Mouse (Mus musculus) right cerebral cortex, postnatal 14 days (tissue): ENCODE data around the gene C2cd2l.
"Not testable (repeated sequence)": the region's sequence is repeated elsewhere in the genome, so short reads cannot be mapped to it uniquely, and the experiment has no call there.

Source experiments
- DNase-seq: peaks from one replicate; pipeline ENCODE4 v3.0.0; 2022

C2cd2l gene

DNA sequence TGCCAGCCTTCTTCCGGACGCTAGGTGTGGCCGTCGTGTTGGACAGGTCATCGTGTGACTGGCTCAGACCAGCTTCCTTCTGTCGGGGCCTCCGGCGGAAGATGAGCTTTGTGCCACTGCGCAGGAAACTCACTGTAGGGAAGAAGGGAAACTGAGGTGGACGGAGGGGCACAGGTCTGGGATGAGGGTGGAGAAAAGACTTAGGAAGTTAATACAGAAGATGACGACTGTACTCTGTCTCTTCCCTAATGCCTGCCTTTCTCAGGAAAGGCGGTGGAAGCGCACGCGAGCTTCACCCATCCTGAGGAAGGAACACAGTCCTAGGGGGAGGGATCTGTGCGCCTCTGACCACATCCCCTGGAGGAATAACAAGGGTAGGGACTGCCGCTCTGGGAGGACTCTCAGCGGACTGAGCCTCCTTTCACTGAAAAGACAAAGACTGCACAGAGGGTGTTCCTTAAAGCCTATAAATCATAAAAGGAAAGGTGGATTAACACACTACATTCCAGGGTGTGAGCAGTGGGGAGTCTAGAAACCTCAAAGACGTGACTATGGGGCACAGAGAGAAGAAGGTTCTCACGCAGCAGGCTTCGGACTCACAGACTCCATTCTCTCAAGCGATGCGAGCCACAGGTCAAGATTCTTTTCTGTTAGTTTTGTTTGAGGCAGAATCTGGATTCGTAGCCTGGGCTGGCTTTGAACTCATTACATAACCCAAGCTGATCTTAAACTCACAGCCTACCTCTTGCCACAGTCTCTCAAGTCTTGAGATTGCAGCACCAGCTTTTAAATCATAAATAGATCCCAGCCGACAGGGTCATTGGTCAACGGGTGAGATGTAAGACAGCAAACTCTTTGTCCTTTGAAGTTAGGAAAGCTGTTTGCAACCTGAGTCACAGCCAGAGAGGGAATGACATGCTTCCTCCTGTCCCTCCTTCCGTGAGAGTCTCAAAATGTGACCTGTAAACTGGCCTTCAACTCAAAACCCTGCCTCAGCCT lies 8.7 kb downstream of the C2cd2l start:
- no peak for DNase-seq

DNA sequence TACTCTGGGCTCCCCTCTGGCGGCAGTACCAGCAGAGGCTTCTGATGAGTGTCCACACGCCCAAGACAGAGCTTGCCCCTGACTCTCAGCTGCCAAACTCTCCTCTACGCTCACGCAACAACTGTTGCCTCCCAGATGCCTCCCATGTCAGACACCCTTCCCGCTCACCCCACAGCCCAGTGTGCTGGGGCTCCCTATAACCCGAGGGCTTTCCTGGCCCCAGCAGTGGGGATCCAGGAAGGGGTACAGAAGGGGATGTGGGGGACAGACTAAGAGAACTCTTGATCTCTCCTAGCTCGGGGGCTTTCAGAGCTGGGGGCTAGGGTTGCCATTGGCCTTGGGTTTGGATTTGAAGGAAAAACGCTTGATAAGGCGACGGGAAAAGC lies 9.3 kb downstream of the C2cd2l start:
- no peak for DNase-seq

DNA sequence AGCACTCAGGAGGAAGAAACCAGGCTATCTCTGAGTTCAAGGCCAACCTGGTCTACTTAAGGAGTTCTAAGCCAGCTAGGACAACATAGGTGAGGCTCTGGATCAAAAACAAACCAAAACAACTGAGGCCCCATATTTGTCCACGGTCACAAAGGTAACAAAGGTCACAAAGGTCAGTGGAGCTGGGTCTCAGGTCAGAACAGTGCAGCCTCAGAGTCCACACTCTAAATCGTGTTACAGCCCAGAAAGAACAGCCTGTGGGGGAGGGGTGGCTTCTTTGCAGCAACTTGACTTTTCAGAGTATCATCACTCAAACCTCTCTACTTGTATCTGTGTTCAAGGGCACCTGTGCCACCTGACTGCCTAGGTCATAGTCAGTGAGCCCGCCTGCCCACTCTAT lies 10.3 kb downstream of the C2cd2l start:
- no peak for DNase-seq

DNA sequence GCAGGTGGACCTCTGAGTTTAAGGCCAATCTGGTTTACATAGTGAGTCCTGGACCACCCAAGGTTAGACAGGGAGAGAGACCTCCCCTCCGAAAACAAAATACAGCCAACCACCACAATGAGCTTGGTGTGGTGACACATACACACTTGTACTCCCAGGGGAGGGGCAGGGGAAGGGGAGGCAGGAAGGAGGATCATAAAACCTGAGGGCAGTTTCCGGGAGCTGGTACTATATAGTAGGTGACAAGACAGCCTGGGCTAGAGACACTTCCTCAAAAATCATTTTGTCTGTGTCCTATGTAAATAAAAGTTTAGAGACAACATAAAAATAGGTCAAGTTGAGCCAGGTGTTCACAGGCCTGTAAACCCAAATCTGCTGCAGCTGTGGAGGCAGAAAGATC lies 12.8 kb downstream of the C2cd2l start:
- no peak for DNase-seq

DNA sequence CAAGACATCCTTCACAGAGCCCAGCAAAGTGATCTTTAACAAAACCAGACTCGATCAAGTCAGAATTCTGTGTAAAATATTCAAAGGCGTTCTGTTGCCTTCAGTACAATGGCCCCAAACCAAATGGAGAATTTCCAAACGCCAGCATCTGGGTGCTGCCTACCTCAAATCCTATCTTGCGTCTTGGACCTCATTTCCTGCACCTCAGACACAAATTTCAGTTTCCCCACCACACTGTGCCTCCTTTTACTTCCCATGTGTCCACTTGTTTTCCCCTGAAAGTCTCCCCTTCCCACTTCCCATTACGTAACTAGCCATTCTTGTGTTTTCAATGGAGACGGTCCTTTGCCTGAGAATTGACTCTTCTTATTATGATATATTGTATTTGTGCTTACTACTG lies 13.6 kb downstream of the C2cd2l start:
- DNase-seq, result no peak

DNA sequence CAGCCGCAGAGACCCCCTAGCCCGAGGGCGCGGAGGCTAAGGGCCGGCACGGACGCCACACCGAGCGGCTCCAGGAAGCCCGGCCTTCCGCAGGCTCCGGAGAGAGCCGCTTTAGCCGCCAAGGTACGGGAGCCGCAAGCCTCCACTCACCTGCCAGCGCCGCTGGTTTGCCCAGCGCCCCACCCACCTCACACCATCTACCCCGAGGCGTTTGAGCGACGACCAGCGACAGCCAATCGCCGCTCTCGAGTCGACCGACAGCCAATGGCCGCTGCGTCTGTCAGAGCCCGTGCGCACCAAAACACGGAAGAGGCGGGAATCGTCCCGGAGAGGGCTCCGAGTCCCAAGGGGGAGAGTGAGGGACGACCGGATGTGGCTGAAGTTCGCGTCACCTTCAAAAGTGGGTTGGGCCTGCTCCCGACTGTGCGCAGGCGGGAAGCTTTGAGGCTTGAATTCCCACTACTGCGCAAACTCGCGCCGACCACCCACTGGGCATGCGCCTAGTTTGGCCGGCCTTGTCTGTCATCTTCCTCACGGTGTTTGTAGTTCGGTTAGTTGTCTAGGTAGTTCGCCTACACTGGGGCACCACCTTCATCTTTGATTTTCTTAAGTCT lies 14.5 kb downstream of the C2cd2l start, which contains the start of gene Hinfp:
TSS of gene Hinfp (minus strand) at position 206 of the 614 bp plus-strand sequence.
- peak; percentile 97 for DNase-seq

DNA sequence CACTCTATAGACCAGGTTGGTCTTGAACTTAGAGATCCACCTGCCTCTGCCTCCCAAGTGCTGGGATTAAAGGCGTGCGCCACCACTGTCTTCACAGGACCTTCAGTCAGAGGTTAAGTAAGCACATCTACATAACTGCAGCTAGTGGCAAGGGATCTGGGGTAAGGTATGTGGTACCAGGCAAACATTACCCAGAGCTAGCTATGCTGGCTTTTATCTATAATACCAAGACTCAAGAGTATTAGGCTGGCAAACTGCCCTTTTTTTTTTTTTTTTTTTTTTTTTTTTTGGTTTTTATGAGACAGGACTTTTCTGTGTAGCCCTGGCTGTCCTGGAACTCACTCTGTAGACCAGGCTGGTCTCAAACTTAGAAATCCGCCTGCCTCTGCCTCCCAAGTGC lies 20.1 kb downstream of the C2cd2l start:
- DNase-seq, result not testable (repeated sequence)

DNA sequence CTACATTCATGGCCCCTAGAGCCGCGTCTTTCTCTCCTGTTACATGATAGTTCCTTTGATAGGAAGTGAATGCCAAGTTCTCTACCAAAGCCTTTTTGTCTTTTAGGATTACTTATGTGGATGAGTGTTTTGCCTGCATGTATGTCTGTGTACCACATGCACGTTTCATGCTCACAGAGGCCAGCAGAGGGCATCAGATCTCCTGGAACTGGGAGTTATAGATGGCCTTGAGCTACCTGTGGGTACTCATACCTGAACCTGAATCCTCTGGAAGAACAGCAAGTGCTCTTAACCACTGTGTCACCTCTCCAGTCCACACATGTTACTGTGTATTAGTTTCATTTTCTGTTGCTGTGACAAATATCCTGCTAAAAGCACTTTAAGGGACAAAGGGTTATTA lies 27.6 kb downstream of the C2cd2l start:
- no peak for DNase-seq

DNA sequence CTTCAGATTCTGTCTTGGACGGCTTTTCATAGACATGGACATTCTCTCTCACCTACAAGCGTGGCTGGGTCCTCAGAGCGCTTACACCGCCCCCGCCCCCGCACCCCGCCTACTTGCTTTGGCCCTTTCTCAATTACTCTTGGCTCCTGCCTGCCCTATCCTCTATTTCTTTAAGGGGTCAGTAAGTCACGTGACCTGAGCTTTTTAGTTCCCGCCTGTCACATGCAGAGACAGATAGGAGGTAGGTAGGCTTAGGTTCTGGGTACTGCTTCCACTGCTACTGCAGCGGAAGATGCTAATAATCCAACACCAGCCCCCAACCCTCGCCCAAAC lies 31.2 kb downstream of the C2cd2l start:
- no peak for DNase-seq

DNA sequence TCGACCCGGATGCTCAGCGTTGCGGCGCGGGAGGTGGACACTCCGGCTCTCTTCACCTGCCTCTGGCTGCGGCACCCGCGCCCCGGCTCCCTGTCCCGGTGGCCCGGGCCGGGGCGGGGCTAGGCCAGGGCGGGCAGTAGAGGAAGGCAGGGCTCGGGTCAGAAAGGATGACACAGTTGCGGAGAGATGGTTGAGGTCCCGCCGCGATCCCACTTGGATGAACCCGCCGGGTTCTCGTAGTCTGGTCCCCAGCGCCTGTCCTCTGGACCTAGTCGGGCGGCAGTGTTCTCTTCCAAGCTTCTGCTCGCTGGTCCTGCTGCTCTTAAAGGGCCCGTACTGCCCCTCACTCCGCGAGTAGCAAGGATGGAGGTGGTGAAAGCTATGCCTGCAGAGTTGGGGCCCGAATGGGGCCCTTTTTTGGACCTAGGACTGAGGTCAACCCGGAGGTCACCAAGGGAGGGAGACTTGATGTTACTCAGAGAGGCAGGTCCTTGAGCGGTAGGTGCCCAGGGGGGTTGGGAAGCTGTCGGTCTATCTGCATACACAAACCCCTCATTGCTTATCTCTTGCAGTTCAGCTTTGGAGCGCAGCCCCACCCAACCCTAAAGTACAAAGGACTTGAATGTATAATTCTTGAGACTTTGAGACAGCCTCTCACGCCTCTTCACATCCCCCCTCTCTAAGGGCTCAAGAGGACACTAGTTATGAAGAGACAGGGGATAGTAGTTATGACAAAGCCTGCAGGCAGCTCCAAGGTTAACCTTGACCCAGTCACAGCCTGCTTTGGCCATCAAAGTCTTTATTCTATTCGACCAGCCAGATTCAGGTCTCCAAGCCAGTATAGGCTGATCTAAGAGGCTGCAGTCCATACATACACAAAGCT lies 31.8 kb downstream of the C2cd2l start, which contains the start of gene Abcg4:
TSS of gene Abcg4 (minus strand) at position 540 of the 883 bp plus-strand sequence.
- DNase-seq, result peak; percentile 48

DNA sequence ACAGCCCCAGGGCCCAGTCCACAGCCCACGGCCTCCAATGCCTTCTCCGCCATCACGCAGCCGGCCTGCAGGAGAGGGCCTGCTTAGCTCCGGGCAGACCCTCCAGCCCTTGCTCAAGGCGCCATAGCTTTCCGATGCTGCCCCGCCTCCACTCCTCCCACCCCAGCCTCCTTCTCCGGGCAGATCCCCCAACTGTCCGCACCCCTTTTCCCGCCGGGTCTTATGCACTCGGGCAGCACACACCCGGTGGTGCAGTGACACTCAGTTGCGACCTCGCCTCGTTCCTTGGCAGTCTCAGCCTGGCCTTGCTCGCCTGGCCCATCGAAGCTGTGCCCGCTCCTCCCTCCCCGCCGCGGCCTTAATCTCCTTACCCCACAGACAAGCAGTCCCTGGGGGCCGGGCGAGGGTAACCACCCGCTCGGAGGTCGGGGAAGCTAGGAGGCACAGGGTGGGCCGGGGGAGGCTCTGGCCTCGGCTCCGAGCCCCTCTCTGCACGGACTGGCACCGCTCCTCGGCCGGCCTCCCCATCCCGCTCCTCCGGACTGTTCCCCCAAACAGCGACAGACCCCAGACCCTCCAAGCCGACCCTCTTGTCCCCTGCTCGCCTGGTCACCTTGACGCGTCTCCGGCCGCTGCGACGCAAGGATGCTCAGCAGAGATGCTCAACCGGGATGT lies 32.5 kb downstream of the C2cd2l start:
- peak; percentile 38 for DNase-seq

DNA sequence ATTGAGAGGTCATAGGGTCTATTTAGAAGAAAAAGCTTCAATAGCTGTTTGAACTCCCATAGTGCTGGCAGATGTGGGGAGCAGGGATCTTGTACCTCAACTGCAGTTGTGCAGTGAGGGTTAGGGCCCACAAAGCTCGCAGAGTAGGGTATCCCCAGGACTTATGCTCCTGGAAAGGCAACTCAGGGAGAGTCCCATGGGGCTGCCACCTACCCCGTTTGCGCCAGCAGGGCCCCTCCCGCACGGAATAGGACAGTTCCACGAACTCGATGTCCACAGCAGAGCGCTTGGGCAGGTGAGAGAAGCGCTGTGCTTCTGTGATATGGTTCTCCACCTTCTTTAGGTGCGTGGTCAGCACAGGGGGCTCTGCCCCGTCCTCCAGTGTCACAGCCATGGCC lies 33.1 kb downstream of the C2cd2l start:
- no peak for DNase-seq

DNA sequence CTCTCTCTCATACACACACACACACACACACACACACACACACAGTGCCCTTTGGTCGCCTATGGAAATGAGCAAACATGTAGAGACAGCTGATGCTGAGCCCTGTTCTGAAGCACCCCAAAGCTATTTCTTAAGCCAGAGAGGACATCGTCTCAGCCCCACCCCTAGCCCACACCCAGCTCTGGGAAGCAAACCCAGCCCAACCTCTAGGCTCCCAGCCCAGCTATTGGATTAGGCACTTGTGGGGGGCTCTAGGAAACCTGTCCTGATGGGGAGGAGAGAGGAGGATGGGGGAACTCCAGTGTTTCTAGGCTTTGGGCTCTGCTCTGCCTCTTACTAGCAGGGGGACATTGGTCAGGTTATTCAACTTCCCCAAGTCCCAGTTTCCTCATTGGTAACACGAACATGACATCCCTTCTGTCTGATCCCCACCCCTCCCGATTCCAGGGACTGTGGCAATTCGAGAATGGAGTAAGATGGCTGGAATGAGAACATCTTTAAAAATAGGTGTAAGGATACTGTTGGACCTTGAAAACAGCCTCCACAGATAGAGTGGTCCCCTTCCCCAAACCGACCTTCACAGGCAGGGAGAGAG lies 33.7 kb downstream of the C2cd2l start:
- no peak for DNase-seq

DNA sequence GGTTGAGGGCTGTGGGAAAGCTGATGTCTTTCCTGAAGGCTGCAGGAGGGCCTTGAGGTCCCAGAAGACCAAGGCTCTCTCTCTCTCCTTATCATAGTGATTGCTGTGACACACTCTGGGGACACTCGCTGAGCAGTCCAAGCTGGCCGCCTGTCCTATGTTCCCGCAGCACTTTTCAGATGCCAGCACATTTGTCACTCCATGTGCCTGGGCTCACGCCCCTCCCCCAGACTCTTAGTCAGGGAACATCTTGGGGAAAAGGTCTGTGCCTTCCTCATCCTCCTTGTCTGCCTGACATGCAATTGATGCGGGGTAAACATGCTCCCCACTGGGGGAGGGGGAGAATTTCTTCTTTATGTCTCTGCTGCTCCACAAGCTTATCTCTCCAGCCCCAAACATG lies 36.9 kb downstream of the C2cd2l start:
- DNase-seq, result no peak

DNA sequence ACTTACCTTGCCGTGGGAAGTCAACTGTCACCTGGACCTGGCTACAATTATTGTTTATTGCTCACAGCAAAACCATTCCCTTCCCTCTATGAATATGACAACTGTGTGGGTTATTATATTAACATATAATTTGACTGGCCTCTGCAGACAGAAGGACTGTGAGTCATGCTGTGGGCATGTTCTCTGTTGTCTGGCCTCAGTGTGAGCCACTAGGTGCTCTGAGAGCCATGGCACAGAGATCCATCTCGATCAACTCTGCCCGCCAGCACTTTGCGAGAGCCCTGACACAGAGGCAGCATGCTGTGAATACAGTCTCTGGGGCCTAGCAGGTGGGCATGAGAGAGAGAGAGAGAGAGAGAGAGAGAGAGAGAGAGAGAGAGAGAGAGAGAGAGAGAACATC lies 50.1 kb downstream of the C2cd2l start:
- DNase-seq, result no peak

DNA sequence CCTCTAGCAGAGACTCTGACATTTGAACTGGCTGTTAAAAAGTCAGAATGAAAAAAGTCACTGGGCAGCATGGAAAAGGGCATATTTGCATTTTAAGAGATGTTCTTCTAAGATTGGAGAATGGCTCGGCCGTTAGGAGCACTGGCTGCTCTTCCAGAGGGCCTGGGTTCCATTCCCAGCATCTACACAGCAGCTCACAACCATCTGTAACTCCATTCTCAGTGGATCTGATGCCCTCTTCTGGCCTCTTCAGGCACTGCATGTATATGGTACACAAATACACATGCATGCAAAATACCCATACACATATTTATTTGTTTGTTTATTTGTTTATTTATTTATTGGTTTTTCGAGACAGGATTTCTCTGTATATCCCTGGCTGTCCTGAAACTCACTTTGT lies 51.0 kb downstream of the C2cd2l start:
- no peak for DNase-seq

DNA sequence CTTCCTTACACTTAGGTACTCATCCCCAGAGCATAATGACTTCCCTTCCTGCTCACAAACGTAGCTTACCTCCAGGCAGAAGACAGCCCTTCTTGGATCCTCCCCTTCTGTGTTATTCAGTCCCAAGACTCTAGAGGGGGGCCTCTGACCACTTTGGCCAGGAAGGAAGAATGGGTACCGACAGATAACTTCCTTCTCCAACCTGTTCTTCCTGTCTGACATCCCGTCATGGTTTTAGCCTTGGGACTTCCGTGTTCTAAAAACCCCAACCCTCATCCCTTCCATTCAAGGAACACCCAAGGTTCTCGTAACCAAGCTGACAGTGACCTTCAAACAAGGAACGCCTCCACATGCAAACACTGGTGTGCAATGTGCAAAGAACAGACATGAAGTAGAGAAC lies 51.7 kb downstream of the C2cd2l start, which contains the start of gene Nlrx1:
TSS of gene Nlrx1 (minus strand) at position 168 of the 400 bp plus-strand sequence.
- DNase-seq, result no peak

DNA sequence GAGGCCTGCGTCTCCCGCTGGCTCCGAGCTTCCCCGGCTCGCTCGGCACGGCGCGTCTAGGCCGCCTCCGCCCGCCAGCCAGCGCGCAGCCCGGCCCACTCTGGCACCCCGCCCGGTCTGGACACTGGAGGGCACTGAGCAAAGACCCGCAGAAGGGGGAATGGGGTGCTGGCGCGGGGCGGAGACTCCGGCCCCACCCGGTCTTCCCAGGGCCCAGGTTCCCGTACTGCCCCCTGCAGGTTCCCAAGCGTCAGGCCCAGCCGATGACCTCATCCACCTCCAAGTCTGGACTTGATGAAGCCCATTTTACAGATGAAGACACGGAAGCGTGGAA lies 52.1 kb downstream of the C2cd2l start:
- DNase-seq, result peak; percentile 88

DNA sequence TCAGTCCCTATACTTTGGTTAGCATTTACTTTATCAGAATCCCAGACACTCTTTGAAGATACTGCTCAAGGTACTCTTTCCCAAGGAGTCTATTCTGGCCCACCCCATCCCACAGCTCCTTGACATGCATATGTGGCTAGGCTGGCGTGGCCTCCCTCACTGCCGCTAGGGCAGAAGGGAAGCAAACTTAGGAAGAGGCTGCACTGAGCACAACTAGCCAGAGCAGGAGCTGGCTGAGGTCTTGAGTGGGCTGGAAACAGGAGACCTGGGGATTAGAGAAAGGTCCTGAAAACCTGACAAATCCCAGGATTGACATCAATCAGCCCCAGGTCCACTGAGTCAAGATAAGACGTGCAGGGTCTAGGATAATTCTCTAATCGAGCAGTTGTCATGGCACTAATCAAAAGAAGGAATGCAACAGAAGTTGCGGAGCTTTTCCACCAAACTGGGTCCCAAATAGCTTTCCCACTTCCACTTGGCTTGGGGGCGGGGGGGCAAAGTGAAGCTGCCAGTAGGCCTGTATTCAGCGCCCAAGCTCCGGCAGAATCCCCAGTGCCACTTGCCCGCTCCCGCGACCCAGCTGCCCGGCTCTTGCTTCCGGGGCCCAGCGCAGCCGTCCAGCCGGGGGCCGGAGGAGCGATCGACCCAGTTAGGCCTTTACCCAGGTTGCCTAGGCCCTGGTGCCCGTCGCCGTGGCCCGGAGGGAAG lies 52.6 kb downstream of the C2cd2l start:
- no peak for DNase-seq

DNA sequence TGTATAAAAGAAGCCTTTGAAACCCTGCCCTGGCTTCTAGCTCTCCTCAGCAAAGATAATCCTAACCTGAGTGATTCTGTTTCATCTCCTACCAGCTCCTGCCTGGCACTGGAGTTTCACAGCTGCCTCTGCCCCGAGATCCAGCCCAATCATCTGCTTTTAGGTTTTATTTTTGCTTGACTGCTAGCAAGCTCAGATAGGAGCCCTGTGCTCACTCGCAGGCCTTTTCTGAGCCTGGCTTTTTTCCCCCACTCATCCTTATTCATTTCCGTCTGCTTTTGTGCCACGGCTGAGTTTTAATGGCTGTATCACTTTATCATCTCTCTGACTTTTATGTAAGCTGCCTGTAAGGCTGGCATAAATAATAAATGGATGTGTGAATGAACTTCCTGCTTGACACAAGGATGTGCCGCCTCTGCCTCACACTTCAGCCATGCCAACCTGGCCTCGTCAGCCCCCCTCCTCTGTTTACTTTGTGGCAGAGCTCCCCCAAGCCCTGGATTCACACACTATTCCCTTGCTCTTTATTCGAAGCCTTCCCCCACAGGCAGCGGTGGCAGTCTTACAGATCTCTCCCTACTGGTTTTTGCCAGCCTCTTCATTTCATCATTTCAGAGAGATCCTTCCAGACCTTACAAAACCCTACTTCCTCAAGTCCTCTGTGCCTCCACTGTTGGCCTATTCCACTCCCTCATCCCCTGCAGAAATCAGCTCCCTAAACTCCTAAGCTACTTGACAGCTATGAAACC lies 53.4 kb downstream of the C2cd2l start:
- no peak for DNase-seq

DNA sequence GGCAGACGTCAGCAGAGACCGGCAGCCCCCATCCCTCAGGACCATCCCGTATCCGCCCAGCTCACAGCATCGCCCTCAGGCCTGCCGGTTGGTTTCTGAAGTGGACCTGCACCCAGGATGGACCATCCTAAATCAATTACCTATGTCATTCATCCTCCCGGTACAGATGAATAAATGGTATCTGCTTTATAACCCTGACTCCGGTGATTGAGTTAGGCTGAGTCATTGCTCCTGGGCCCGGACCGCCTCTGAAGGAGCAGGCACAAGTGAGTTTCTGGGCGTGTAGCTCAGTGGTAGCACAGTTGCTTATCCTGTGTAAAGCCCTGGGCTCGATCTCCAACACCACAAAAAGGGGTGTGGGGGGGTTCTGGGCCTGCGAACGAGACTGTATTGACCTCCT lies 58.7 kb downstream of the C2cd2l start:
- no peak for DNase-seq
